Mouse (Mus musculus) natural killer cell, adult 2 months (primary cell): ENCODE results near the gene Cdh18.
"Not testable (repeated sequence)": the region's sequence is repeated elsewhere in the genome, so short reads cannot be mapped to it uniquely, and the experiment has no call there.

ENCODE experiments used
- DNase-seq, 2 experiments: peaks; one replicate each; pipeline ENCODE4 v3.0.0; 2022; ENCODE audit warnings: low spot score in 2 of 2

The Cdh18 gene

DNA sequence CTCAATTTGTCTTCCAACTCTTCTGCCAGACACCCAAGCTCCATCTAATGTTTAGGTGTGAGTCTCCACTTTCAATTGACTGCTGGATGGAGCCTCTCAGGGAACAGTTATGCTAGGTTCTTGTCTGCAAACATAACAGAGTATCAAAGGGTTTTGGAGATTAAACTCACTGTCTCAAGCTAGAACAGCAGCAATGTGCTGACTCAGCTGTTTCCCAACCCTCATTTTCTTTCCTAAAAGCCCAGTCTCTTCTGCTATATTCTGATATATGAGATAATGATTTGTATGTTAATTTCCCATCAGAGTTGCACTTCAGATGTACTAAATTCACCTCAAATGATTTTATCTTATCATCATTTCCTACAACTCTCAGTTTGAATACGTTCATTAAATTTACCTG lies 398.4 kb downstream of the Cdh18 start:
- no peak for DNase-seq

DNA sequence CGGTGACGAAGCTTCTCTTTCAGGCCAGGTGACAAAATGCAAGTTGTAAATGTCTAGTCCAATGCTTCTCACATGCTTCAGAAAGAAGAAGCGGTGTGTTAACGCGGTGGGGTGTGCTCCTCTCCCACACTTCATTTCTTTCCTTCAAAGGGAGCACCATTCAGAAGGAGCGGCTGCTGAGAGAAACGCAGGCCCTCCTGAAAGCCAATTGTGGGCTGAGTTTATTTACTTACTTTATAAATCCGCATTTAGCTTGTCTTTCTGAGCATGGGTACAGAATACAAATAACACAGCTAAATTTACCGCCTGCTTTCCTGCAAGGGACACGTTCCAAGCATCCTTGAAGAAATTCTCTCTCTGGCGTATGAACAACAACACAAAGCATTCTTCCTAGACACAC lies 420.6 kb downstream of the Cdh18 start:
- DNase-seq: no peak

DNA sequence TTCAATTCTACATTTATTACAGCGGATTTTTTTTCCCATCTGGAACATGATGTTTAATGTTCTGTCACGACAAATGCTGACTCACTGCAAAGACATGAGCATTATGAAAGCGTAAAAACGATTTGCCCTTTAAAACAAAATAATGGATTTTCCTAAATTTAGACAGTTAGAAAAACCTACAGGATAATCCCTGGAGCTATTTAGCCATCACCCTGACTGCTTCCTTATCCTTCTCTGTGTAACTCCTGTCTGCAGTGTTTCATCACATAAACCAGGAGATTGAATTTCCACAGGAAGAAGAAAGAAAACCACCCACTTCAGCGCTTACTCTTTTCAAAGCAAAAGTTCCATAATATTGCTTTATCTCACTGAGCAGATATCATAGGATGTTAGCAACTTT lies 431.3 kb downstream of the Cdh18 start:
- no peak for DNase-seq

DNA sequence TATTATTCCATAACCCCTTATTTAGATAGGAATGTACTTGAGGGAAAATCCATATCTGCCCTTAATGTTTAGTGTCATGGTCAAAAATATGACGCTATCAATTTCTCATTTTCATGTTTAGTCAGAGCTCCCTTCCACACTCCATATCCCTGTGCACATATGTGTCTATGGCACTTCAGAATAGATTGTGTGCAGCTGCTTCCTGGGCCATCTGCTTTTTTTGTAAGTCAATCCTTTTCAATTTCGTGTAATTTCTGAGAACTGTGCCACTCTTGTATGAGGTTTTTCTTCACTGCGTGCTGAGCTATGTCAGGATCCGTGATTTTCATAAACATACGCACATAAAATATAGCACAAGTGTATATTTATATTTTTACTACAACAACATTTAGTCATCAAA lies 435.8 kb downstream of the Cdh18 start:
- DNase-seq: no peak

DNA sequence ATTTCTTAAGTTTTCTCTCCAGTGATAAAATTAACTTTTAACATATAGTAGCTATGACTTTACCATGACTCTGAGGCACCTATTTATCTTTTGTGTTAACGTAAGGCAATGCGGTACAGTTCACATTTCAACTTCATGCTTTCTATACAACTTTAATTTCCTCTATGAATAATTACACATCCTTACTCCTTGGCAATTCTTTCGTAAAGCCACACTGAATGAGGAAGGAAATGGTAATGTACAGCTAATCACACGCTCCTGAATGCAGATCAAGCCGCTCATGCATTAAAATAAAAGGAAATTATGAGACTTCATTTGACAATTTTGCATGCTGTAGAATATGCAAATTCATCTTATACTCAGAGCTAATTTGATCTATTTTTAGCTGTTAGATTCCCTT lies 467.9 kb downstream of the Cdh18 start:
- DNase-seq: no peak

DNA sequence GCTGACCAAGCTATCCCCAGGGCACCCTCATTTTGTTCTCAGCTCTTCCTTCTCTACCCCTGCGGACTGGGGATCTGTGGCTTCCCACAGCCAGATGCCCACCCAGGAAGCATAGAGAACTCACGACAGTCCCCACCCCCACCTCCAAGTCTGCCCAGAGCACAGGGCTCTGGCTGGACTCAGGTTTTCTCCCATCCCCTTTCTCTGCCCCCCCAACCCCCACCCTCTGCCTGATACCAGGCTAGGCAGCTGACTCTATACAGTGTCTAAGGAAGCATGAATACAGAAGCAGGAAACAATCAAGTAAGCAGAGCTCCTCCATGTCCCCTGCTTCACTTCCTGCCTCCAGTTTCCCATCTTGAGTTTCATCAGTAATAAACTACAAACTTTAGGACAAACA lies 472.3 kb downstream of the Cdh18 start:
- DNase-seq: no peak

DNA sequence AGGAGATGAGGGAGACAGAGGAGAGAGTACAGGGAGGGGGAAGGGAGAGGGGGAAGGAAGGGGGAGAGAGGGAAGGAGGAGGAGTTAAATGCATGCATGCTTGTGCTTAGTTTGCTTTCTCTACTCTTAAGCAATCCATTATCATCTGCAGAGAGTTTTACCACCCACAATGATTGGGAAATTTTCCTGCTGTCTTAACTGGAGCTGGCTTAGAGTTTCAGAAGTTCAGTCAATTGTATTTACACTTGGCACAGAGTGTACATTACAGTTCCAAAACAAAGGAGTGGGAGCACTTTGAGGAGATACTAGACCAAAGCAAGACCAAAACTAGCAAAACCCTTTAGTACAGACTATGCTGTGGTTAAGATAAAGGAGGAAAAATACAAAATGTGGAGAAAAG lies 473.8 kb downstream of the Cdh18 start:
- no peak for DNase-seq

DNA sequence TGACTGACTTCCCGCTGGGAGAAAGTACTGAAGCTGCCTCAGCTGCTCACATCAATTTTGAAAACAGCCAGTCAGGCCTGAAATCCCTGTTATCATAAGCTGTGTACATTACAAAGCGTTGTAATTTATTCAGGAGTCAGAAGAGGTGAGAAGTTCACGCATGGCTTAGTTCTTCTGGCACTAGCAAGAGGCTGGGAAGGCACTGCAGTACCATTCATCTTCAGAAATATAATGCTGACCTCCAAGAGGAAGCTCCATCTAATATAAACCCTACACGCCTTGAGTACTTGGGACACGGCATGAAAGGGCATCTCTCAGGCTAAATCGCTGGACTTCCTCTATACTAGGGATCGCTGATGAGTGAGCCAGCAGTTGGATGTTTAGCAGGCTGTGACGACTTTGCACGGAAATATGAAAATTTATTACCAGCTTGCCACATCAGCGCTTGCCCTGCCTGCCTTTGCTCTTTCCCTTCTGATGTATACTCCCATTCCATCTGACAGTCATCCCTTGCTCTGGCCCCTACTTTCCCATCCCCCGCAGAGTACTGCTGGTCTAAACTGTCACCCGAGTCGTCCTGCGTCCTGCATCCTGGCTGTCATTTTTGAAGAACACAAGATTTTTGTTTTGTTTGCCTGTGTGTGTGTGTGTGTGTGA lies 486.9 kb downstream of the Cdh18 start:
- DNase-seq: no peak

DNA sequence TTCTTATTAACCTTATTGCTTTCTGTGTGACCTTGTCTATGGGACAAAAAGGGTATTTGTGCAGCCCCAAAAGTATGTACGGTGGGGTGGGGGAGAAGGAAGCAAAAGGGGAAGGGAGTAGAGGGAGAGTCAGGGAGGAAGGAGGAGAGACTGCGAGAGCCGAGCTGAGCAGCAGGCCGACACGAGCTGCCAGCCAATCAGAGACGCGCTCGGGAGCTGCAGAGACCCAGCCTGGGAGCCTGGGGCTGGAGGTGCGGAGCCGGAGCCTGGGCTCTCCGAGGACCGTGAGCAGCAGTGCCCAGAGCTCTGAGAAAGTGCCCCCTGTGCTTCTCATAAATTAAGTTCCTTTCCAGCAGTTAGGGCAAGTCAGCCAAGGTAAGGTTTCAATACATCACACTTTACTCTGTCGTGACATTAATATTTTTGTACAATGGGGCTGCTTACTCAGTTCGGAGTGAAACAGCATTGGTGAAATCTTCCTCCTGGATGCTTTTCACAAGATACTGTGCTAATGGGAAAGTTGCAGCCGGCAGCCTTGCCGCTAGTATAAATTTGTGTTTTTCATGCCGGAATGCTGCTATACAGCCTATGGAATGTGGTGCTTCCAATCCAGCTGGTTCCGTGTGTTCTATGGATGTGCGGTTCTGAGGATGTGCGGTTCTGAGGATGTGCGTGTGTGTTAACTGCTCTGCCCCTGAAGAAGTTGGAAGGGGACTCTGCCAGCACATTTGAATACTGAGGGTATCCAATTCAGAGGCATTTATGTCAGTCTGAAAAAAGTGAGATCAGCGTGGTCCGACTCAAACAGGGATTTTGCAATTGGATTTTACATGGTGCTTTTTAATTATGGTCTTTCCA lies 487.6 kb downstream of the Cdh18 start:
- DNase-seq: no peak

DNA sequence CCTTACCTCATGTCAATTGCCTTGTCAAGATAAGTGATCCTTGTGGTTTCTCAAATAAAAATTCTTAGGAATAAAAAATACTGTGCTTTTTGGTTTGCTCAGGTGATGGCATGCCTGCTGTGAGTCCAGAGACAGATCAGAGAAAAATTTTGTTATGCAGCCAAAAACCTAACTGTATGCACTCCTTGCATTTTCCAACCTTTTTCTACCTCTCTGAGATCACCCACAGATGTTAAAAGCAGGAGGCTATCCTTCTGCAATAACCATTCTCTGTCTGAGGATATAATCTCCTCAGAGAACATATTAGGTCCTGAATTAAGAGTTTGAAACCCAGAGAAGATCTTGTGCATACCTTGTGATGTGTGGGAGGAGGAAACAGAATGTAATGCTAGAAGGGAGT lies 488.7 kb downstream of the Cdh18 start:
- no peak for DNase-seq

DNA sequence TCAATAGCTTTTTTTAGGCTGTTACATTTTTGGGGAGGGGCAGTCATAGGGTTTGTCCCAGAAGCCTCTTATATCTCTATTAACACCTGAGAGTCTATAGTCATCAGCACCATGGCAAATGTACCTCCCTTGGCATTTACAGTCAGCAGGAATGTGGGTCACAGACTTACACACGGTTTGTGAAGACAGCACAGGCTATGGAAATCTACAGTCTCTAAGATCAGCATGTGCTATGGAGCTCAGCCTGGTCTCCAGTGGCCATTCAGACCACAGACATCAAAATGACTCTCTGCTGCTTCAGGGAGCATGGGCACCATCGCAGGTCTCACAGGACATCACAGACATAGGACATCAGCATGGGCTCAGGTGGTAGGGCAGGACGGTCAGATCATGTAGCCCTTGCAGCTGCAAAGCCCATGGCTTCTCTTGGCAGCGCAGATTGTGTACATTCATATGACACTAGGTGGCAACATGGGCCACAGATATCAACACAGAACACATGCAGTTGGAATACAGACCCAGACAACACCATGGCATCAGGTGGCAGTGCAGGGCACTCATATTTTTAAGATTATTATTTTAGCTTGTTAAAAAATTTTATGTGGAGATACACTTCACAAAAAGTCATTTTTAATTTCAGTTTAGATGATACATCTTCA lies 497.4 kb downstream of the Cdh18 start:
- no peak for DNase-seq

DNA sequence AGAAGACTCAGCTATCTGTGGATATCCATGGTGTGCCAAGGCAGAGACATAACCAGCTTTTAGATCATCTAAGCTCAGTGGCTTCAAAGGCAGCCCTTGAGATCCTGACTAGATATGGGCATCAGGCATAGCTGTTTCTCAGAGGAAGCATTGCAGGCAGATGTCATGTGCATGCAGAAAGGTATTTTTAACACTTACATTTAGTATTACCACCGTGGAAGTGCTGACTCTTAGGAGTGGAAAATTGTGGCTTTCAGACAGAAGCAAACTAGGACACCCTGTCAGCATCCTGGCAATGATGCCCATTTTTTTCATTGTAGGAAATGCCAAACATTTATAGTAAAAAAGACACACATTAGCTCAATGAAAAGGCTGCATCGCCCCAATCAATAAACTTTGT lies 503.2 kb downstream of the Cdh18 start:
- DNase-seq: no peak

DNA sequence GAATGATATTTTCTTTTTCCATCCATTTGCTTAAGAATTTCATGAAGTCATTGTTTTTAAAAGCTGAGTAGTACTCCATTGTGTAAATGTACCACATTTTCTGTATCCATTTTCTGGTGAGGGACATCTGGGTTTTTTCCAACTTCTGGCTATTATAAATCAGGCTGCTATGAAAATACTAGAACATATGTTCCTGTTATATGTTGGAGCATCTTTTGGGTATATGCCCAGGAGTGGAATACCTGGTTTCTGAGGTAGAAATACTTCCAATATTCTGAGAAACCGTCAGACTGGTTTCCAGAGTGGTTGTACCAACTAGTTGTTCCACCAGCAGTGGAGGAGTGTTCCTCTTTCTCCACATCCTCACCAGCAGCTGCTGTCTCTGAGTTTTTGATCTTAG lies 536.5 kb downstream of the Cdh18 start:
- not testable (repeated sequence) for DNase-seq

DNA sequence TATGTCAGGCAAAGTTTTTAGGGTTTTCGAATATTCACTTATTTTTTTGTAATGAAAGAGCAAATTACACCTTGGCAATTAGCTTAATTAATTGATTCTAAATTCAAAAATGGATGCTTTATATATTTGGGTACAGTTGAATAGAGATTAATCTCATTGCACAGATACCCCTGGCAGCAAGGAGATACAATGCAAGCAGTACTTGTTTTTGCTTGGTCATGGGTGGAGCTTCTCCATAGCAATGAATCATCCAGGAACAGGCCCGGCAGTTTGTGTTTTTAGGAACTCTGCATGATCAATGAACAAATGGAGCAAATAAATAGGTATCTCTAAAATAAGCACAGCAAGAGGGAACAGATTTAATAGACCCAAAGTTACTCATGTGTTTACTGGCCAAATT lies 538.7 kb downstream of the Cdh18 start:
- no peak for DNase-seq

DNA sequence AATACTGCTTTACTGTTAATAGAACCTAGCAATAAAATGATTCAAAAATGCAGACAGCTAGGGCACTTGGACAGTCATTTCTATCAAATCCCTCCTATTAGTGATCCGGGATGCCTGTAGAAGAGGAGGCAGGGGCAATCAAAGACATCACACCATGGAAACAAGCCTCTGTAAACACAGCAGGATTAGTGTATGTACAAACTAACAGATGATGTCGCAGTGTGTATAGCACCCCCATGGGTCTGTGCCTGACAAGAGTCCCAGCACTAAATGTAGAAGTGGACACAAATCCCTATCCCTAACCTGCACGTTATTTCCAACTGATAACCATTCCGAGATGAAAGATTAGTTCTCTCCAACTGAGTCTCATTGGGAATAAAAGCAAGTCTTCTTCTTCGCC lies 547.8 kb downstream of the Cdh18 start:
- no peak for DNase-seq

DNA sequence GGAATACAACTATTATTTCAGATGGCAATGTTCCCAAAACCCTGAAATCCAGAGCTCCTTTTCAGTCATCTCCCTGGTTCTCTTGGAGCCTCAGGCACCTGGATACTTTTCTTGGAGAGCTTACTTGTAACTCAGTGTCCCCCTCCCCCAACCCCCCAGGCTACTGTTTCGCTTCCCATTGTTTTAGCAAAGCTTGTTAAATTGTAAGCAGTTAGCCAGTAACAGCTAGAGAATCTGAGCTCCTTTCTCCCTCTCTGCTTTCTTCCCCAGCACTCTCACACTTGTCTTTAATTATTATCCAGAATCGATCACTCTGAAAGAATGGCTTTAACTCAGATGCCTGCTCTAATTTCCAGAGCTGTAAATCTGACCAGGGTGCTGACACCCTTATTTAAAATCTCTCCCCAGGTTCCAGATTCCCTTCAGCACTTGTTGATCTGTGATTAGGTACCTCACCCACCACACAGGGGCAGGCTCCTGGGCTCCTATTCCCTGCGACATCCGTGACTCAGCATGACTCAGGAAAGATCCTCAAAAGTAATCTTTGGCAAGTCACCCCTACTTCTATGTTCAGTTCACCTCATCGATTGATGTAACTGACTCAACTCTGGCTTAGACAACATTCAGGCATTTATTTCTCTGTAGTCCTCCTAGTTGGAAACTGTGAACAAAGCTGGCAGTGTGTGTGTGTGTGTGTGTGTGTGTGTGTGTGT lies 556.0 kb downstream of the Cdh18 start:
- no peak for DNase-seq

DNA sequence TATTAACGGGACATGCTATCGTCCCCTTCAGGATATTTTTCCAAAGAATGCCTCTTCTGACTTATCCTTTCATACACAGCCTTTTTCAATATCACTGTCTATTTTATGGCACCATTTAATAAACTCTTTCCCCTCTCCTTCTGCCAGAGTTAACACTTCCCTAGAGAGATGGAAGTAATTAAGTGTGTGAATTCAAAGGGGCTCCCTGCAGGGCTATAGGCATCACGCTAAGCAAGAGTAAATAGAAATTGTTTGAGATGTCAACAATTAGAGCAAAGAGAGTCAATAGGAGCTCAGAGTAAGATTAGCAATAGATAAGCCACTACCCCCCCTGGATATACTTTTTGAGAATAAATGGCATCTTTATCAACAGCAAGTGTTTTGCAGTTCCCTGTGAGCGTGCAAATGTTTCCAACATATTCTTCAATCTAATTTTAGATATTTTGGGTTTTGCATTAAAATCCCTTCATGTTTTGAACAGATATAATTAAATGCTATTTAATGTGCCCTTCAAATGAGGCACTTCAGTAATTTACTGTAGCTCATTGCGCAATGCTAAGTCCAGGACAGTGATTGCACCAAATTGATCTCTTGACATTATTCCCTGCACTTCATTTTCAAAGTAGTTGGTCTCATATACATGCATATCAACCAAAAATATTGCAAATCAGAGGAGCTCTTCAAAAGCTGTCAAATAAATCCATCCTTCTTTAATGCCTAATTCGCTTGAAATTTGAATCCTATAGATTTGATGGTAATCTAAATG lies 586.3 kb downstream of the Cdh18 start:
- no peak for DNase-seq

DNA sequence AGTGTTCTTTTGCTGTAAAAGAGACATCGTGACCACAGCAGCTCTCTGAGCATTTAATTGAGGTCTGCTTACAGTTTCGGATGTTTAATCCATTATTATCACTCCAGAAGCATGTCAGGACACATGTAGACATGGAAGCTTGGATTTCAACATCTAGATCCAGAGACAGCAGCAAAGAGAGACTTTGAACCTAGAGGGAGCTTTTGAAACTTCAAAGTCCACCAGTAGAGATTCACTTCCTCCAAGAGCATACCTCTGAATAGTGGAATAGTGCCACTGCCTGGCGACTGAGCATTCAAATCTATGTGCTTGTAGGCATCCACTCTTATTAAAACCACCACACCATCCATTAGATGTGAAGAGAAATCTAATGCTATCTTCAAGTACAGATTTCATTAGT lies 588.1 kb downstream of the Cdh18 start:
- no peak for DNase-seq

DNA sequence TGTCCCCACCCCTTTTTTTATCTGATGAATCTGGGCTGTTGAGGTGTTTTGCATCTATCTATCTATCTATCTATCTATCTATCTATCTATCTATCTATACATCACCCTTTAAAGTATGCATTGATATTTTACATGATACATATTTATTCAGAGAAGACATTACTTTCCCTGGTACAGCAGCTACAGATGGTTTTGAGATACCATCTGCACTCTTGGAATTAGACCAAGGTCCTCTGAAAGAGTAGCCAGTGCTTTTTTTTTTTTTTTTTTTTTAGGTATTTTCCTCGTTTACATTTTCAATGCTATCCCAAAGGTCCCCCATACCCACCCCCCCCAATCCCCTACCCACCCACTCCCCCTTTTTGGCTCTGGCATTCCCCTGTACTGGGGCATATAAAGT lies 594.1 kb downstream of the Cdh18 start:
- DNase-seq: not testable (repeated sequence)

DNA sequence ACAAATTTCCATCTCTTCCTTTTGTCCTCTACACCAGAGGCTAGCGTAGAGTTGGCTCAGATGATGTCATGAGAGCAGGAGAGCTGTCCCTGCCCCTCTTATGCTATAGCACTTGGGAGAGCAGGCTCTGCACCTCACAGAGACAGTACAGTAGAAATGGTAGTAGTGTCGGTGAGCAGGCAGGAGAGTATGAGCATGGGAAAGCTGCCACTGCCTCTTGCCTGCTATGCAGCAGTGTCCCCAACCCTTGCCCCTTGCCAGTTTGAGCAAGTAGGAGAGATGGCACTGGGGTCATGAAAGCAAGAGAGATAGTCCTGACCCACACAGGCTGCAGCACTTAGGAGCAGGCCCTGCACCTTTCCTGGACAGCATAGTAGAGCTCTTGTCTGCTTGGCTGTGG lies 607.1 kb downstream of the Cdh18 start:
- no peak for DNase-seq

DNA sequence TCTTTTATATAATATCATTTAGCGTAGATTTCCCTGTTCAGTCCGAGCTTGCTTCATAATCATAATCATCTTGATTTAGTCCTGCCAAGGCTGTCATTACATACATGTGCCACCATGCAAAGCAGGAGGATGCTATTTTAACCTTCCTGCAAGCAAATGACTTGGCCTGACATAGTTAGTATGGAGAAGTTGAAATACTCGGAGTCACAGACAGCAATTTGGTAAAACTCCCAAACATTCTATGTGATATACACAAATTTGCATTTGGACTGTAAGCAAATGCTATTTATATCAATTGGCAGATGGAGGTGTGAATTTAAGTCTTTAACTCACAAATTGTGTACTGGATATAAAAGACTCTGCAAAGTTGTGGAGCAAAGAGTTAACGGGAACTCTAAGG lies 616.0 kb downstream of the Cdh18 start:
- no peak for DNase-seq

DNA sequence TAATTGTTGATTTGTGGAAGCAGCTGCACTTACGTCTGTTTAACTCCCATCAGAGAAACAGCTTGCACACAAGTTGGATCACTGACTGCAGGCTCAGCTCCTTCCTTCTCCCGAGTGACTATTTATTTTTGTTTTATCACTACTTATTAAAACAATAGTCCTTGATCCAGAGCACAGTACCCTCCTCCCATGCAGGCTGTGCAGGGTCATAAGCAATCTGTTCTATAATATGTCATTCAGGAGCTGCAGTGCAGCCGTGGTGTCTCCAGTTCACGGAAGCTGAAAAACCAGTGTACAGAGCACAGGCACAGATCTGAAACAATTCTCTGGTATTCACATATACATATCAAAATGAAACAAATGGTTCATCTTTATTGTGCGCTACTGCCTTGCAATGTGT lies 625.8 kb downstream of the Cdh18 start:
- no peak for DNase-seq
